Mouse (Mus musculus) MN1 (cell line): Measurements from ENCODE around the gene Retreg2.

Experiments
- DNase-seq: peaks from one replicate; pipeline ENCODE4 v3.0.0-alpha.2; 2016; ENCODE audit warnings: low spot score

Retreg2 gene

DNA sequence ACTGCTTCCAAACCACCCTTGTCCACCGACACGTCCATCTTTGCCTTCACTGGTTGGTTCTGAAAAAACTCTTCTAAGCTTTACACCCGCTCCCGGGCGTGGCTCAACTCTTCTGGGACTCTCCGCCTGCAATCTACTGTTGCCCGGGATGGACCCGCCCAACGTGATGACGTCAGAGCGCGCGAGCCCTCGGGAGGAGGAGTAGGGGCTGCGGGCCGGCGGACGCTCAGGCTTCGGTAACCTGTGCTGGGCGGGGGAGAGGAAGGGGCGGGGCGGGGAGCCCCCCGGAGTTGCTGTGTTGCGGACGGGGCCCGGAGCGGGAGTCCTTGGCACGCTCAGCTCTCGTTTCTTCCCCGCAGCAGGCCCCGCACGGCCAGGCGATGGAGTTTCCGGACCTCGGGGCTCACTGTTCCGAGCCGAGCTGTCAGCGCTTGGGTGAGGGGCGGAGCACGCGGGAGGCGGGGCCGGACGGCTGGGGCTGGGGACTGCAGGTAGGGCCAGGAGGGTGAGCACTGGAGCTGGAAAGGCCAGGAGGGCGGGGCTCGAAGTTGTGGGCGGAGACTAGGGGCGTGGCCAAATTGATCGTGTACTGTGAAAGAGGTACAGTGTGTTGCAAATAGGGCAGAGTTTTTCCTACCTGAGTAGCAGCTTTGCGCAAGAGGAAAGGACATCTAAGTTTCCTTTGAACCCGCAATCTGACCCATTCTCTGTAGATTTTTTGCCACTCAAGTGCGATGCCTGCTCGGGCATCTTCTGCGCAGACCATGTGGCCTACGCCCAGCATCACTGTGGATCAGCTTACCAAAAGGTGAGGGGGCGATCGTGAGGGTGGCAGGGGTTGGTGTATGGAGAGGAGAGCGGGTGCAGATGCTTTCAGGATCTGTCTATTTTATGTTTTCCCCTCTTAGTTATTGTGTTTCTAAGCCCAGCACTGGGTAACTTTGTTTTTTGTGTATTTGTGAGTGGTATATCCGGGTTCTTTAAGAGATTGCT, 26.2 kb downstream of the Retreg2 start, which contains the start of gene Zfand2b:
Gene Zfand2b, plus strand, starts transcription at position 175 of the 993 bp plus-strand sequence.
- peak; percentile 96 for DNase-seq

DNA sequence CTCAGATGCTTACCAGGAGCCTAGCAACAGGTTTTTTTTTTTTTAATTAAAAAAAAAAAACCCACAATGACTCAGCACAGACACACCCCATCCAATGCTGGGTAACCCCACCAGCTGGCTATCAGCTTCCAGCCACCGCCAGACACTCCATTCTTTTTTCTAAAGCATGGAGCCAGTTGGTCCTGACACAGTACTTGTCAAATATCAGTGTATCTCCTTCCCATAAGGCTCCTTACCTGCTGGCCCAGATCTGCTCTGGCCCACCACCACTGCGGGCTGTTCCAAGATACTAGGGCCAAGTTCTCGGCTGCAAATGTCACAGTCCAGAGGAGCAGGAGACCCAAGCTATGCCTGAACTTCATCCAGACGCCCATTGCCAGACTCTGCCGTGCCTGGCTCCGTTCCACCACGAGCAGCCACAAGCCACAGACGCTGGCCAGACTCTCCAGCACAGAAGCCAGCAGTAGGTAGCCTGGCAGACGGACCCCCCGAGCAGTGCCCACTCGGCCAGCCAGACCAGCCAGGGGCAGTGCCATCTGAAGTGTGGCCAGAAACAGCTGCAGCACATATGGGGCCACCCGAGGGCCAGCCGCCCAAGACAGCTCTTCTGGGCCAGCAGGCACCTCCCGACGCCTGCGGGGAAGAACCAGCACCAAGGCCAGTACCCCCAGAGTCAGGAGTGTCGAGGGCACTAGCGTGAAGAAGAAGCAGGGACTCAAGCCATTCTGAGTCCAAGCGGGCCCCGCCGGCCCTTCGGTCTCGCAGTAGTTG, 36.9 kb downstream of the Retreg2 start:
- peak; percentile 83 for DNase-seq

DNA sequence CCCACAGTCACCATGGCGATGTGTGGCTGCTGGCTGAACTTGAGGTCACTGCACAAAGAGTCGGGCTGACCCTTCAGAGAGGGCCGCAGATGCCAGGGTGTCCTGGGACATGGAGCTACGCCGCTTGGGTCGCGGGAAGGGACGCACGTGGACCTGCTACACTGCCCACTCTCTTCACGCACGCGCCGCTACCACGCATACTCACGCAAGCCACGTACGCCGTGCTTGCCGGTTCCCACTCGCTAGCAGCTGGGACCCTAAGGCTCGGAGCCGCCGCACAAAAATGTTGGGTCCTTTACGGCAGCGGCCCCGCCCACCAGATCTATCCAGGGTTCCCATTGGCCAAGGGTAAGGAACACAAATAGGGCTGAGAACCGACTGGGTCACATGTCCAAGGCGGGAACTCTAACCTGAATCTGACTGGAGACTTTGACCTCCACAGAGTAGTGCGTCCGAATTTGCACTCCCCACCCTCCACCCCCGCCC, 37.6 kb downstream of the Retreg2 start, which contains the start of gene Abcb6:
Gene Abcb6, minus strand, starts transcription at position 288 of the 486 bp plus-strand sequence.
- DNase-seq: peak; percentile 90

DNA sequence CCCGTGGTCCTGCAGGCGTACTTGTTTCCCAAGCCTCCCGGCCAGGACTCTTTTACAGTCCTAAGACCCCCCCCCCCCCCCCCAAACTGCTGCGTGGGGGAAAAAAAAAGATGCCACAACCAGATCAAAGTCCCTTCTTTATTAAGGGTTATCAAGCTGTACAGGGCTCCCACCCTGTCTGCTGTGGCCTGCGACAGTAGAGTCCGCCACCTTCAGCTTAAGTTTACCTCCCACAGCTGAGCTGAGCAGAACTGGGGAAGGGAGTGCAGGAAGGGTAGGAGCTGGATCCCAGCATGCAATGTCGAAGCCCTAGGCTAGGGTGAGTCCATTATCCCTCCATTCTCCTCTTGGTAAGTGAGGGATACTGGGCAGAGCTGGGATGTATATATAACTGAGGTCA, 38.2 kb downstream of the Retreg2 start:
- DNase-seq: no peak

DNA sequence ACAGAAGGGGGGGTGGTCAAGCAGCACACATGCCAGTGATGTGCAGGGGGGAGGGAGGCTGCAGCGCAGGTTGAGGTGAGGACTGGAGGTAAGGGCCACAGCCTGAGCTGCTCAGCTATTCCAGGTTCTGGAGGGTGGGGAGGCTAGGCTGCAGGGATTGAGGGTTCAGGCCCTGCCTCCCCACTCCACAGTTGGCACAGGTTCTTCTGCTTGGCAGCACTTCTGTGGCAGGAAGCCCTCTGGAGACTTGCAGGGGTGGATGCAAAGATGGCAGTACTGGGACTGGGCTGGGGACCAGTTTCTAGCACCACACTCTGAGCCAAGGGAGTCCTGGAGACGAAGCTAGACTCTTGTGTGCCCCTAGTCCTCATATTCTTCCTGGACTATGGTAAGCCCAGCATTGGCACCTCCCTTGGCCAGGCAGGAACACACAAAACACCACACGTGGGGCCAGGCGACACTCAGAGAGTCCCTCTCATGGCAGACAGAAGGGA, 38.8 kb downstream of the Retreg2 start:
- DNase-seq: no peak

DNA sequence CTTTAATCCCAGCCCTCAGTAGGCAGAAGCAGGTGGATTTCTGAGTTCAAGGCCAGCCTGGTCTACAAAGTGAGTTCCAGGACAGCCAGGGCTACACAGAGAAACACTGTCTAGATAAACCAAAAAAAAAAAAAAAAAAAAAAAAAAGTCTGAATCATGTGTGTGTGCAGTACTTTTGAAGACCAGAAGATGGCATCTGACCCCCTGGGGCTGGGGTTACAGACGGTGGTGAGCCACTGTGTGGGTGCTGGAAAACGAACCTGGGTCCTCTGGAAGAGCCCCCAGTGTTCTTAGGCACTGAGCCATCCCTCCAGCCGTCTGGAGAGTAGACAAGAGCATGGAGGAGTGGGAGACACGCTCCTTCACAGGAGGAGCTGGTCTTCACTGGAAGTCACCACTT, 39.6 kb downstream of the Retreg2 start:
- no peak for DNase-seq

DNA sequence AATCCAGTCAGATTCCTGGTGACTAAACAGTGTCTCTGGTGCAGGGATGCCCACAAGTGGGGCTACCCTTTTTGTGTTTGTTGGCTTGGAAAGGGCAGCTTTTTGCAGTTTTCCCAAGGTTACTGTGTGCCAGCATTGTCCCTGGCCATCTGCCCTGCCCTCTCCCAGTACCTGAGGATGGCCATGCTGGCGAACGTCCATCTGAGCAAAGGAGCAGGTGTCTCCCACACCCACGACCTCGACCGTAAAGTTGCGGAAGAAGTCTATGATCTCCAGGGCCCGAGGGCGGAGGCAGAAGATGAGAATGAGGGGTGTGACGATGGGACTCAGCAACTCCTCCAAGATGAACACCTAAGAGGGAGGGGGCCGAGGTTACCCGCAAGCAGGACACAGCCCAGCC, 42.9 kb downstream of the Retreg2 start:
- DNase-seq: no peak

DNA sequence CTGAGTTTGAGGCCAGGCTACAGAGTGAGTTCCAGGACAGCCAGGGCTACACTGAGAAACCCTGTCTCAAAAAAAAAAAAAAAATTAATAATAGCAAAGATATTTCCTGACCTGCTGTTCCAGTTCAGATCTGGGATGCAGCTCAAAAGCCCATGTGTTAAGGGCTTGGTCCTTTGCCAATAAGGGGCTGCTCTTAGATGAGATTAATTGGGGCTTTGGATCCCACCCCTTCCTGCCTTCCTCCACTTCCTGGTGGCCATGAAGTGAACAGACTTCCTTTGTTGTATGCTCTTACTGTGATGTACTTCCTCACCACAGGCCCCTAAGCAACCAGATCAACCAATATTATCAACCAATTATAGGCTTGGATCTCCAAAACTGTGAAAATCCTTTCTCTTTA, 44.5 kb downstream of the Retreg2 start:
- DNase-seq: no peak

DNA sequence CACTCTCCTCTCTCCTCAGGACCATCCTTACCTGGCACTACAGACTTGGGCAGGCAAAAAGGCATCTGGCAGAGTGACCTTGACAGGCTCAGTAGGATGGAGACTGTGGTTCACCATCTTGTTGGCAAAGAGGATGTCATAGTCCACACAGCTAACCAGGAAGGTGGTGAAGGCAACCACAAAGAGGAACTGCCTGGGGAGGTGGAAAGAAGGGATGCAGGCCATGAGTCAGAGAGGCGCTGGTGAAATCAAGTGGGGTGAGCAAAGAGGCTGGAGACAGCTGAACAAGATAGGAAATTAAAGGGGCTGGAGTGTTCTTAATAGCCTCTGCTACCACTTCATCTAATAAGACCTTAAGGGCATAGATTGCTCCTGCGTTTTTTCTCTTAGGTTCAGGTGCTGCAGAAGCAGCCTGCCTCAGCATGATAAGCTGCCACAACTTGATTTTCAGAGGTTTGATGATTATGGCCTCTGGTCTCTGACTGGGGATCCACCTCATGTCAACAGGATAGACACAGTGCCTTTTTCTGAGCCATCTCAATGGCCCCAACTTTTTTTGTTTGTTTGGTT, 45.4 kb downstream of the Retreg2 start:
- no peak for DNase-seq

- DNase-seq: no peak
Measured at GRCm38 (mm10) chr1:75190577-75190976, 48.0 kb downstream of the Retreg2 start.

GRCm38 (mm10) chr1:75191258-75191621, 48.7 kb downstream of the Retreg2 start:
- no peak for DNase-seq

GRCm38 (mm10) chr1:75191622-75192402, 49.2 kb downstream of the Retreg2 start, which contains the start of the genes Ankzf1 and Atg9a:
Gene Ankzf1, plus strand, starts transcription at chr1:75192151.
Gene Atg9a, minus strand, starts transcription at chr1:75192196.
- DNase-seq: peak; percentile 97

DNA sequence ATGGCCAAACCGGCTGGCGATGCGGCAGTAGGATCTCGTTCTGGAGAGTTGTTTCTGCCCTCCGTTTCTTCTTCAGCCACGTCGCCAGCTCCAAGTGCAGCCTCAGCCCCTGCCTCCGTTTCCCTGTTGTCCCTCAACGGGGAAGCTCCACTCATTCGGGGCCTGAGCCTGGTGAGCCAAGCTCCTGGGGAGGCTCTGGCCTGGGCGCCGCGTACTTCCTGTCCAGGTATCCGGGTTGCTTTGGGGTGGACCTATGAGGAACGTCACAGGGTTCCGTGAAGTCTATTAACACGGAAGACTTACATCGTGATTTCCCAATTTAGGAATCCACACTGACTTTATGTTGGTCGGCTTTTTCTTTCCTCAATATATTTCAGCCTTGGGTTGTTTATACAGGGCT, 49.9 kb downstream of the Retreg2 start:
- peak; percentile 46 for DNase-seq
